Mouse (Mus musculus): ENCODE results near the gene Nfasc. TPM values are rescaled to one million over a fixed set of nuclear protein-coding genes. Genes with fewer than 3 reads are reported as not detected.

The Nfasc gene
- polyA plus RNA-seq, 1 experiment: 2.0 TPM

DNA sequence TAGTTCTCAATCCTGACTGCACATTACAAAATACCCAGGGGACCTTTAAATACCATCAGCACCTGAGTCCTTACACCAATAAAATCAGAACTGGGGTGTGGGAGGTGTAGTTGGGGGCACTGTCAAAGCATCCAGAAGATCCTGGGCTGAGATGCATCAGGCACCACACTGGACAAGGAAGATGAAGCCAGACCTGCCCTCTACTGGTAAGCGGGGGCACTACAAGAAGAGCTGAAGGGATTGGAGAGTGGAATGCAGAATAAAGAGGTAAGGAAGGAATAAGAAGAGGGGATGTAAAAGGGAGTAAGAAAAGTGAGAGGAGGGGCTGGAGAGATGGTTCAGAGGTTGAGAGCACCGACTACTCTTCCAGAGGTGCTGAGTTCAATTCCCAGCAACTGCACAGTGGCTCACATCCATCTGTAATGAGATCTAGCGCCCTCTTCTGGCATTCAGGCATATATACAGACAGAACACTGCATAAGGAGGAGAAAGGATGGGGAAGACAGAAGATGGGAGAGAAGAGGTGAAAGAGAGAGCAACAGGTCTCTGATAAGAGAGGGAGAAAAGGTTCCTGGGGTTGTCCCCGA, 132.5 kb downstream of the Nfasc start:
- 39% methylated on average over 4 of the region's 4 CpGs for WGBS
- H3K27me3 ChIP-seq (ENCODE audit: control insufficient read depth, insufficient read depth, low read length): no peaks in the 10 kb centered on the region
- no peaks in the 10 kb centered on the region for H3K36me3 ChIP-seq (ENCODE audit: control insufficient read depth, insufficient read depth, low read length)
- H3K4me3 ChIP-seq (ENCODE audit: control insufficient read depth, insufficient read depth, low read length): no peak overlapping the region
- DNase-seq: peak; percentile 54
- no peak; the same call in 1 of the 2 replicates for TF ChIP-seq CTCF (IDR thresholded peaks at IDR 0.05; ENCODE audit: borderline replicate concordance, control insufficient read depth, extremely low read depth, insufficient read depth, low read length, poor library complexity)
- TF ChIP-seq POLR2A (IDR thresholded peaks at IDR 0.05; ENCODE audit: control insufficient read depth, extremely low read depth, insufficient read depth, low read length, poor library complexity): no peak
- H3K4me1 ChIP-seq (replicated peaks; ENCODE audit: control insufficient read depth, insufficient read depth, low read length): no peaks in the 10 kb centered on the region
- H3K27ac ChIP-seq (ENCODE audit: control insufficient read depth, insufficient read depth, low read length): no peak overlapping the region

DNA sequence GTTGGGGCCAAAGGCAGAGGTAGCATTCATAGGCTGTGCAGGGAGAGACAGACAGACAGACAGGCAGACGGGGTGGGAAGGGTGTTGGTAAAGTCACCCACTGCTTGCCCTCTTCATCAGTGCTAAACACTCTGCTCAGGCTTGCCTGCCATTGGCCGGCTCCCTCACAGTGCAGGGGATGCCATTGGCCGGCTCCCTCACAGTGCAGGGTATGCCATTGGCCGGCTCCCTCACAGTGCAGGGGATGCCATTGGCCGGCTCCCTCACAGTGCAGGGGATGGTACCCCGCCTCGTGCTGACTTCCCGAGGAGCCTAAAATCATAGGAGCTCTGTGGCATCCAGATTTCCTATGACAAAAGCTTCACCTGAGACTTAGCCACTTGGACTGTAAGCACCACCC, 139.4 kb downstream of the Nfasc start:
- Histone ChIP-seq H3K36me3 (ENCODE audit: control insufficient read depth, insufficient read depth, low read length) (no peaks in the 10 kb centered on the region), H3K4me1 (replicated peaks; ENCODE audit: control insufficient read depth, insufficient read depth, low read length) (no peaks in the 10 kb centered on the region), H3K27me3 (ENCODE audit: control insufficient read depth, insufficient read depth, low read length) (no peaks in the 10 kb centered on the region), H3K27ac (ENCODE audit: control insufficient read depth, insufficient read depth, low read length) (no peak overlapping the region), H3K4me3 (ENCODE audit: control insufficient read depth, insufficient read depth, low read length) (no peak overlapping the region)
- no peak for DNase-seq
- 50% methylated on average over 8 of the region's 8 CpGs for WGBS
- no peak for TF ChIP-seq CTCF (IDR thresholded peaks at IDR 0.05; ENCODE audit: borderline replicate concordance, control insufficient read depth, extremely low read depth, insufficient read depth, low read length, poor library complexity)
- no peak for TF ChIP-seq POLR2A (IDR thresholded peaks at IDR 0.05; ENCODE audit: control insufficient read depth, extremely low read depth, insufficient read depth, low read length, poor library complexity)

DNA sequence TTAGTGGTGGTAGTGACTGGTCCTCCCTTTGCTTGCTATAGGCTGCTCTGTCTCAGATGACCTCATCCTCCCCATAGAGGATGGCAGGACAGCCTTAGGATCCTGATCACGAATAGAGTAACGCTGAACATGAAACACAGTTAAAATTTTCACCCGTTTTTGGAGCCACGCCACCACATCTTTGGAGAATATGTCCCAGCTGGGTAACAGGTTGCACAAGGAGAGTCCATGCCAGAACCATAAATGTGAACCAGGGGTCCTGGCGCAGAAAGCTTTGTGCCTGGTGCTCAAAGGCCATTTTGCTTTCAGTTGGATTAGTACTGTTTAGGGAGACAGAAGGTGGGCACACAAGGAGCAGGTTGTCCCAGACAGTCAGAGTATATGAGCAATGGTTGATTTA, 143.6 kb downstream of the Nfasc start:
- 90% methylated on average over 5 of the region's 5 CpGs for WGBS
- Histone ChIP-seq H3K27me3 (ENCODE audit: control insufficient read depth, insufficient read depth, low read length) (no peaks in the 10 kb centered on the region), H3K4me1 (replicated peaks; ENCODE audit: control insufficient read depth, insufficient read depth, low read length) (no peaks in the 10 kb centered on the region), H3K36me3 (ENCODE audit: control insufficient read depth, insufficient read depth, low read length) (no peaks in the 10 kb centered on the region), H3K4me3 (ENCODE audit: control insufficient read depth, insufficient read depth, low read length) (no peak overlapping the region), H3K27ac (ENCODE audit: control insufficient read depth, insufficient read depth, low read length) (no peak overlapping the region)
- TF ChIP-seq POLR2A (IDR thresholded peaks at IDR 0.05; ENCODE audit: control insufficient read depth, extremely low read depth, insufficient read depth, low read length, poor library complexity) (no peak), CTCF (IDR thresholded peaks at IDR 0.05; ENCODE audit: borderline replicate concordance, control insufficient read depth, extremely low read depth, insufficient read depth, low read length, poor library complexity) (no peak)
- no peak for DNase-seq

DNA sequence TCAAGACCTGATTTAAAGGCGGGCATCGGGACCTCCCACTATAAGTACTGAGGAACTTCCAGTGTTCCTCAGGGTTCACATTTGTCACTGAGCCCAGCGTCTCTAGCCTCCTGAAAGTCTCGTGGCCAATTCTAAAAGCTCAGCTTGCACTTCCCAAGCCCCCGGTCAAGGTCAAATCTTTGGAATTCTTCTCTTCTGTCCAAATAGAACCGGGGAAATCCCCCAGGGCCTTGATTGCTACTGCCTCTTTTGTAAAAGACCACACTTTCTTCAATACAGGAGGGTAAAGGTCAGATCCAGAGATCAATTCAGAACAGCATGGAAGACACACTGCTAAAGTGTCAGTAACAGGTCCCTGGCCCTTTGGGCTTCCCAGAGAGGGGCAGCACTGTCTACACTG, 145.9 kb downstream of the Nfasc start:
- no peak overlapping the region for H3K27ac ChIP-seq (ENCODE audit: control insufficient read depth, insufficient read depth, low read length)
- H3K27me3 ChIP-seq (ENCODE audit: control insufficient read depth, insufficient read depth, low read length): no peaks in the 10 kb centered on the region
- no peak overlapping the region for H3K4me3 ChIP-seq (ENCODE audit: control insufficient read depth, insufficient read depth, low read length)
- no peaks in the 10 kb centered on the region for H3K4me1 ChIP-seq (replicated peaks; ENCODE audit: control insufficient read depth, insufficient read depth, low read length)
- no peaks in the 10 kb centered on the region for H3K36me3 ChIP-seq (ENCODE audit: control insufficient read depth, insufficient read depth, low read length)
- DNase-seq: no peak
- WGBS: 76% methylated on average over 6 of the region's 6 CpGs
- TF ChIP-seq CTCF (IDR thresholded peaks at IDR 0.05; ENCODE audit: borderline replicate concordance, control insufficient read depth, extremely low read depth, insufficient read depth, low read length, poor library complexity): no peak
- no peak for TF ChIP-seq POLR2A (IDR thresholded peaks at IDR 0.05; ENCODE audit: control insufficient read depth, extremely low read depth, insufficient read depth, low read length, poor library complexity)

DNA sequence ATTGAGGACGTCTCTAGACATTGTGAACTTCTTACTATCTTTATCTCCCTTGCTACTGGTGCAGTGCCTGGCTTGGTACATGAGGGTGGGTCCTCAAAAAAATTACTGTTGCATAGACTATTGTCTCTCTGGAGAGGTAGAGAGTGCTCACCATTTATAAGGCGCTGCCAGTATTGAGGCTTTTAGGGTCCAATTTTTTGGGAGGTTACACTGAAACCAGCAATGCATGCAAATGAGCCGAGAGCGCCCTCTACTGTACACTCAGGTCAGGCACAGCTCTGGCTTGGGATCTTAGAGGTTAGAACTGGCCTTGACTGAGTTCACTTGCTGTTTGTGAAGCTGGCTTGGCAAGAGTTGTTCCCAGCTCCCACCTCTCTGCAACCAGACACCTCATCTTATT, 147.0 kb downstream of the Nfasc start:
- WGBS: 20% methylated on average over 4 of the region's 4 CpGs
- Histone ChIP-seq H3K27me3 (ENCODE audit: control insufficient read depth, insufficient read depth, low read length) (no peaks in the 10 kb centered on the region), H3K36me3 (ENCODE audit: control insufficient read depth, insufficient read depth, low read length) (no peaks in the 10 kb centered on the region), H3K4me1 (replicated peaks; ENCODE audit: control insufficient read depth, insufficient read depth, low read length) (no peaks in the 10 kb centered on the region), H3K4me3 (ENCODE audit: control insufficient read depth, insufficient read depth, low read length) (no peak overlapping the region), H3K27ac (ENCODE audit: control insufficient read depth, insufficient read depth, low read length) (no peak overlapping the region)
- no peak for TF ChIP-seq CTCF (IDR thresholded peaks at IDR 0.05; ENCODE audit: borderline replicate concordance, control insufficient read depth, extremely low read depth, insufficient read depth, low read length, poor library complexity)
- no peak for TF ChIP-seq POLR2A (IDR thresholded peaks at IDR 0.05; ENCODE audit: control insufficient read depth, extremely low read depth, insufficient read depth, low read length, poor library complexity)
- DNase-seq: peak; percentile 40

DNA sequence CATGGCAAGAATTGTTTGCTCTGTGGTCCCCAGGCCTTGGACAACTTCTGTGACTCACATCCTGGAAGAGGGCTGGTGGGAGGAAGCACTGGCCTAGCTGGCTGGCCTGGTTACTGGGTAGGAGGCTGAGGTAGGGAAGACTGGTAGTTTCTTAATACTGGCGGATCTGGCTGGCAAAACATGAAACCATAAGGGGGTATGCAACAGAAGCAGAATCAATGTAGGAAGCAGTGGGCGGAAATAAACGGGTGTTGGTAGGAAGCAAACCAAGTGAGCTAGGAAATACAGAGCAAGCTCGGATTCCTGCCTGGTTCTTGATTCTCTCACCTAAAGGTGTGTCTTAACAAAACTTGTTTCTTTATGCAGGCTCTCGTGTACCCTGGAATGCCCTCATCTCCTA, 149.5 kb downstream of the Nfasc start:
- no peak for TF ChIP-seq POLR2A (IDR thresholded peaks at IDR 0.05; ENCODE audit: control insufficient read depth, extremely low read depth, insufficient read depth, low read length, poor library complexity)
- TF ChIP-seq CTCF (IDR thresholded peaks at IDR 0.05; ENCODE audit: borderline replicate concordance, control insufficient read depth, extremely low read depth, insufficient read depth, low read length, poor library complexity): no peak
- 82% methylated on average over 5 of the region's 5 CpGs for WGBS
- H3K27me3 ChIP-seq (ENCODE audit: control insufficient read depth, insufficient read depth, low read length): no peaks in the 10 kb centered on the region
- H3K4me1 ChIP-seq (replicated peaks; ENCODE audit: control insufficient read depth, insufficient read depth, low read length): no peaks in the 10 kb centered on the region
- DNase-seq: no peak
- no peaks in the 10 kb centered on the region for H3K36me3 ChIP-seq (ENCODE audit: control insufficient read depth, insufficient read depth, low read length)
- H3K4me3 ChIP-seq (ENCODE audit: control insufficient read depth, insufficient read depth, low read length): no peak overlapping the region
- H3K27ac ChIP-seq (ENCODE audit: control insufficient read depth, insufficient read depth, low read length): no peak overlapping the region

DNA sequence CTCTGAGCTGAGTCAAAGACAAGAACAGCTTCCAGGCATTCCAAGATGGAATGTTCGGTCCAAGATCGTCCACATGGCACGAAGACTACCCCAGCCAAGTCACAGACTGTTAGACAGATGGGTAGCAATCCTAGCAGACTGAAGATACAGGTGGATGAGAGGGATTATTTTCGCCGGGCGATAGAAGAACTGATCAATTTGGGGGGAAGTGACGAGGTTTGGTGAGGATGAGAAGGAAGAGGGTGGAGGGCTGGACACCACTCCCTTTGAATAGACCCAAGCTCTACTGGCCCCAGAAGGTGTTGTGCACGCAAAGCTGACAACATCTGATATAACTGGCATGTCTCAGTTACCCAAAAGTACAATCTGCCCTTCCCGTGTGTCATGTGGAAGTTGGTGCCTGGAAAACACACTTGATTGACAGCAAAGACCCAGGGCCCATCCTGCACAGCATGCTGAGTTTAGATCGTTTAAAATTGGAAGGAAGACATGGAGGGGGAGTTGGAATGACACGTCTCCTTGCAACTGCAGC, 150.1 kb downstream of the Nfasc start:
- no peak overlapping the region for H3K27ac ChIP-seq (ENCODE audit: control insufficient read depth, insufficient read depth, low read length)
- no peak for DNase-seq
- H3K4me3 ChIP-seq (ENCODE audit: control insufficient read depth, insufficient read depth, low read length): no peak overlapping the region
- no peak for TF ChIP-seq CTCF (IDR thresholded peaks at IDR 0.05; ENCODE audit: borderline replicate concordance, control insufficient read depth, extremely low read depth, insufficient read depth, low read length, poor library complexity)
- no peak for TF ChIP-seq POLR2A (IDR thresholded peaks at IDR 0.05; ENCODE audit: control insufficient read depth, extremely low read depth, insufficient read depth, low read length, poor library complexity)
- no peaks in the 10 kb centered on the region for H3K4me1 ChIP-seq (replicated peaks; ENCODE audit: control insufficient read depth, insufficient read depth, low read length)
- H3K36me3 ChIP-seq (ENCODE audit: control insufficient read depth, insufficient read depth, low read length): no peaks in the 10 kb centered on the region
- 79% methylated on average over 11 of the region's 11 CpGs for WGBS
- H3K27me3 ChIP-seq (ENCODE audit: control insufficient read depth, insufficient read depth, low read length): no peaks in the 10 kb centered on the region

Measured in thymus, adult 2 months (tissue).